Mouse (Mus musculus) stomach, embryonic 15.5 days (tissue): ENCODE data around the gene Macf1. TPM values are rescaled to one million over a fixed set of nuclear protein-coding genes. Genes with fewer than 3 reads are reported as not detected.
A peak's percentile ranks its signal among the peaks of the same experiment; 100 is the strongest.

Experiments used
- ATAC-seq: fragments of 200-750 bp; cut with Nextera tagmentation; 2 replicates; pipeline ENCODE4 v1.8.0; 2017; ENCODE audit warnings: low read depth, moderate number of reproducible peaks, moderate TSS enrichment; ENCODE audit not compliant: insufficient read depth, low FRiP score
- H3K27ac ChIP-seq: fragments of 300-500 bp; sonication (generic); 2 replicates; pipeline ENCODE4 v1.5.1; 2015; ENCODE audit warnings: mild to moderate bottlenecking, inconsistent platforms
- H3K27me3 ChIP-seq: fragments of 300-500 bp; sonication (generic); replicated peaks from 2 replicates; pipeline ENCODE4 v1.6.1; 2015; ENCODE audit warnings: inconsistent platforms
- H3K36me3 ChIP-seq: fragments of 300-500 bp; sonication (generic); 2 replicates; pipeline ENCODE4 v1.6.1; 2015; ENCODE audit warnings: inconsistent platforms
- H3K4me1 ChIP-seq: fragments of 300-500 bp; sonication (generic); 2 replicates; pipeline ENCODE4 v1.6.1; 2015; ENCODE audit warnings: inconsistent platforms
- H3K4me2 ChIP-seq: fragments of 300-500 bp; sonication (generic); 2 replicates; pipeline ENCODE4 v1.6.1; 2015; ENCODE audit warnings: mild to moderate bottlenecking, inconsistent platforms
- H3K4me3 ChIP-seq: fragments of 300-500 bp; sonication (generic); replicated peaks from 2 replicates; pipeline ENCODE4 v1.5.1; 2015; ENCODE audit warnings: inconsistent platforms
- H3K9ac ChIP-seq: fragments of 300-500 bp; sonication (generic); 2 replicates; pipeline ENCODE4 v1.6.1; 2015; ENCODE audit warnings: inconsistent platforms
- H3K9me3 ChIP-seq: fragments of 300-500 bp; sonication (generic); 2 replicates; pipeline ENCODE4 v1.6.1; 2016; ENCODE audit warnings: inconsistent platforms
- WGBS: fragments of 180-500 bp; shearing (Covaris S2); methylation state at CpG from one replicate; pipeline ENCODE4 v1.1.7; 2015; 5-methylcytosine and 5-hydroxymethylcytosine counted together
- polyA plus RNA-seq: library from polyadenylated mRNA; unstranded; fragments of >200 nt; fragmentation: Nextera tagmentation; extraction: Ambion mirVana; gene quantifications from 2 replicates; pipeline ENCODE4 v1.2.1, GENCODE M21; 2015

The Macf1 gene
- polyA plus RNA-seq, 1 experiment from 2014 or later, result 34.6 TPM

DNA sequence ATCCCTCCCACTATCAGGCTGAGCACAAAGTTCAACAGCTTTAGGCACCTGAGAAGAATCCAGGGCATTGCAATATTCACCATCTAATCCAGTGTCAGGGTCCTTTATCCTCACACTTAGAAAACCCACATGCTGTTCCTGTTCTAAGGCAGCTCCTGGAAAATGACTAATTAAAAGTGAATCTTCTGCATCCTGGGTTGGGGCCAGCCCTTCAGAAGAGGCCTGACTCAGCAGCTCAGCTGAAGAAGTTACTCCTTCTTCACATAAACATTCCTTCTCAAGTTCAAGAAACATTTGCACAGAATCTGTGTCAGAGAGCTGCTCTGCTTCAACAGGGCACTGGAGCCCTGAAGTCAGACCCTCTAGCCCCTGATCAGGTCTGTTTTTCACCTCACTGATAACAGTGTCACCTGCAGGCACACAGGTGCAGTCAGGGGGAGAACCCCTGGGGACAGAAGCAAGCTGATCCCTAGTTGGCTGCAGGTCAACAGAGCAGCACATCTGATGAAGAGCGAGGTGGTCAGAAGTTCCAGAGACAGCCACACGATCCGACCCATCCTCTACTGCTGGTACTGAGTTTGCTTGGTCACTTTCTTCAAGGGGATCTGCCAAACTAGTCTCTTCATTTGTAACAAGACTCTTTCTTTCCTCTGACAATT is 275.0 kb downstream of the Macf1 start:
- Histone ChIP-seq H3K36me3 (no peaks in the 10 kb centered on the region), H3K9ac (no peak overlapping the region), H3K4me2 (peak overlapping the region; percentile 89), H3K4me3 (no peak overlapping the region), H3K27ac (no peak overlapping the region), H3K27me3 (no peaks in the 10 kb centered on the region), H3K9me3 (no peaks in the 10 kb centered on the region), H3K4me1 (peaks cover 43% of the 10 kb centered on the region)
- WGBS, result 67% methylated on average over 3 of the region's 3 CpGs
- no peak for ATAC-seq

DNA sequence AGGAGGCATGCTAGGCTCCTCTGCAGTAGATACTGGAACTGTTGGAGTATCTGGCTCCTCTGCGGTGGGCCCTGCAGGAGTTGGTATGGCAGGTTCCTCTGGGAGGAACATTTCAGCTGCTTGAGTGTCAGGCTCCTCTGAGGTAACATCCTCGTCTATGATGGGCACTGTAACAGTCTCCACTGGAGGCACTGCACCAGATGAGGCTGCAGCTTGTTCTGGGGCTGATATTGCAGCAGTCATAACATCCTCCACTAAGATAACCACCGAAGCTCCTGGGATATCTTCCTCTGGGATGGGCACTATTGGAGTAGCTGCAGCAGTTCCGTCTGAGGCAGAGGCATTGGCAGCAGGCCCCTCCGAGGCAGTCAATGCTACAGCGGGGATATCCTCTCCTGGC is 276.4 kb downstream of the Macf1 start:
- ATAC-seq, result no peak
- WGBS, result 72% methylated on average over 6 of the region's 6 CpGs
- Histone ChIP-seq H3K27ac (no peak overlapping the region), H3K9ac (no peak overlapping the region), H3K9me3 (no peaks in the 10 kb centered on the region), H3K36me3 (no peaks in the 10 kb centered on the region), H3K27me3 (no peaks in the 10 kb centered on the region), H3K4me1 (peaks cover 47% of the 10 kb centered on the region), H3K4me3 (peak overlapping the region; percentile 6; the same call in 1 of the 2 replicates), H3K4me2 (peak overlapping the region; percentile 33)

DNA sequence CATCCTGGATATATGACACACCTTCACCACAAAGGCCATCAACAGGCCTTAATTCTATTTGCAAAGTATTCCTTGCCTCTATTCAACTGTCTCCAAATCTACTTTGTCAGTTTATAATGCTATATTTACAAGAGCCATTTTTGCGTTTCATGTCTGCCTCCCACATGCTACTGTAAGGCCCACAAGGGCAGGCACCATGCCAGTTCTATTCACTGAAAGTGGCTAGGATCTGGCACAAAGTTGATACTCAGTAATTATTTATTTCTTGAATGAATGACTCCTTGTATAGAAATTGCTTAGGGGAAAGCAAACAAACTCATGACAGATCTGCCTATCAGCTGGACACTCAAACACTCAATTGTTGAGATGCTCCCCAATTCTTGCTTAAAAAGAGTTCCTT is 280.1 kb downstream of the Macf1 start:
- no peak for ATAC-seq
- Histone ChIP-seq H3K27me3 (no peaks in the 10 kb centered on the region), H3K4me1 (peaks cover 27% of the 10 kb centered on the region), H3K36me3 (peaks cover 13% of the 10 kb centered on the region), H3K9me3 (no peaks in the 10 kb centered on the region), H3K4me2 (no peak overlapping the region), H3K27ac (no peak overlapping the region), H3K9ac (no peak overlapping the region), H3K4me3 (no peak overlapping the region)
- WGBS, result 34% methylated on average over 1 of the region's 1 CpGs

GRCm38 (mm10) chr4:123402244-123402643 is 281.9 kb downstream of the Macf1 start:
- H3K9ac ChIP-seq, result no peak overlapping the region
- peaks cover 13% of the 10 kb centered on the region for H3K36me3 ChIP-seq
- H3K27me3 ChIP-seq, result no peaks in the 10 kb centered on the region
- H3K4me1 ChIP-seq, result peaks cover 16% of the 10 kb centered on the region; the same call in 1 of the 2 replicates
- no peaks in the 10 kb centered on the region for H3K9me3 ChIP-seq
- no peak overlapping the region for H3K4me2 ChIP-seq
- ATAC-seq, result no peak
- H3K4me3 ChIP-seq, result no peak overlapping the region
- 92% methylated on average over 1 of the region's 1 CpGs for WGBS
- H3K27ac ChIP-seq, result no peak overlapping the region

GRCm38 (mm10) chr4:123401265-123401664 is 282.9 kb downstream of the Macf1 start:
- no peak overlapping the region for H3K9ac ChIP-seq
- WGBS, result 66% methylated on average over 3 of the region's 3 CpGs
- no peak overlapping the region for H3K27ac ChIP-seq
- H3K4me1 ChIP-seq, result peaks cover 11% of the 10 kb centered on the region; the same call in 1 of the 2 replicates
- H3K4me3 ChIP-seq, result no peak overlapping the region
- peaks cover 18% of the 10 kb centered on the region for H3K36me3 ChIP-seq
- H3K4me2 ChIP-seq, result no peak overlapping the region
- ATAC-seq, result no peak
- no peaks in the 10 kb centered on the region for H3K9me3 ChIP-seq
- no peaks in the 10 kb centered on the region for H3K27me3 ChIP-seq

DNA sequence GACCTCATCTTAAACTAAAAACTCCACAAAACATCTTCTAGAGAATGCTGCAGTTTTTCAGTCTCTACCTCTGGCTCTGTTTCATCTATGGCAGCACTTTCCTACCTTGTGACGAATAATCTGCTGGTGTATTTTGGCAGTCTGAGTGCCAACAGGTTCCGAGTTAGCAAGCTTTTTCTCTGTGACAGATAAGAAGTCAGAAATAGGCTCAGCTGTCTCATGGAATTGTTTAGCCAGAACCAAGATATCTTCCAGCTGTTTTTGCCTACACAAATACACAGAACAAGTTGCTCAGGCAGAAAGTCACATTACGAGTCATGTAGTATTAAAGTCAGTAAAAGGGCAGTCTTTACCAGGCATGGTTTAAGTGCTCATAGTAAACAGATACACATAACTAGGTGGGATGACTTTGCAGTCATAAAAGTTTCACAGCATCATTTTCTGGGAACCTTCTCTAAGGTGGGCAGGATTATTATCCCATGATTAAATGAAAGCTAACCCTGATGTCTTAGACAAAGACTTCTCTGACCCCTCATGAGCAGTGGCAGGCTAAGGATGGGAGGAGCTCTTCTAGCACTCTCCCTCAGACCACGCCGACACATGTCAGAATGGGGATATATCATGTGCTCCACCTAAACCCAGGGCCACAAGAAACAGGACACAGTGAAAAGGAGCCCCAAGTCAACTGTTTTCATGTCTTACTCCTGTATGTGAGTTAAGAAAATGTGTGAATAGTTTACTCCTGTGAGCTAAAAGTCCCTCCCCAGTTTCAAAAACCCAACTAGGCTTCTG is 286.3 kb downstream of the Macf1 start:
- peaks cover 38% of the 10 kb centered on the region for H3K36me3 ChIP-seq
- WGBS, result 67% methylated on average over 5 of the region's 5 CpGs
- no peak for ATAC-seq

DNA sequence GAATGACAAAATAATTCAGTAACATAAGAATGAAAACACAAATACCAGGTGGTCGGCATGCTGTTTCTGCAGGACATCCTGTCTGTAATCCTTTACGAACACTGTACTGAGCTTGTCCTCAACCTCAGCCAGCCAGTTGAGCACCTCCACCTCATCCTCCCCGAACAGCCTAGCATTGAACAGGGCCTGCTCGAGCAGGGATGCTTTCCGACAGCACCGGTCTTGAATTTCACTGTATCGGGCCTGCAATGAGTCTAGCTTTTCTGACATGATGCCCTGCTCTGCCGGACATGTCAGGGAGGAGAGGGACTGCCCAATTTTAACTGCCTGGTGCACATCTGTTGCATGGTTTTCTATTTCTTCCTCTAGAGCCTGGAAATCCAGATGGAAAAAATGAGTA is 287.1 kb downstream of the Macf1 start:
- Histone ChIP-seq H3K27me3 (no peaks in the 10 kb centered on the region), H3K4me2 (no peak overlapping the region), H3K9ac (no peak overlapping the region), H3K9me3 (no peaks in the 10 kb centered on the region), H3K4me1 (no peaks in the 10 kb centered on the region), H3K36me3 (peaks cover 41% of the 10 kb centered on the region), H3K4me3 (no peak overlapping the region), H3K27ac (no peak overlapping the region)
- WGBS, result 90% methylated on average over 8 of the region's 8 CpGs
- no peak for ATAC-seq

More for the DNA sequence above, 286.3 kb downstream of the Macf1 start:
- Histone ChIP-seq H3K4me1 (no peaks in the 10 kb centered on the region), H3K9ac (no peak overlapping the region), H3K4me3 (no peak overlapping the region), H3K27ac (no peak overlapping the region), H3K27me3 (no peaks in the 10 kb centered on the region), H3K9me3 (no peaks in the 10 kb centered on the region), H3K4me2 (no peak overlapping the region)

DNA sequence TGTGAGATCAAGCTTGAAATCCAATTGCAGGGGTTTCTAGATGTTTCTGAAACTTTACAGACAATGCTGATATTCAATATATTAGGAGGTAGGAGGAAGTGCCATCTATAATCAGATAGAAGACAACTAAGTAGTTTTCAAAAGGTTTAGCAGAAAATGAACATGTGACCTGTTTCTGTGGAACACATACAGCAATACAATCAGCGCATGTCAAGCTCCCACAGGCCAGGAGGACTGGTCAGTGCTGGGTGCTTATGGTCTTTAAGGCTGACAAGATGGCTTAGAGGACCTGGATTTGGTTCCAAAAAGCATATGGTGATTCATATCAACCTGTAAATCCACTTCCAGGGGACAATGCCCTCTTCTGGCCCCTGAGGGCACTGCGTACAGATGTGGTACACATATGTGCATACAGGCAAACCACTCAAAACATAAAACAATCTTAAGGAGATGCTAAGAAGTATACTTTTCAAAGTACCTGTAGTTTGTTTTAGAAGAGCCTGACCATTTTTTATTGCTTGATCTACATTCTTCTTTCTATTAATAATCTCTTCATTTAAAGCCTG is 288.6 kb downstream of the Macf1 start:
- Histone ChIP-seq H3K9ac (no peak overlapping the region), H3K27ac (no peak overlapping the region), H3K9me3 (no peaks in the 10 kb centered on the region), H3K4me3 (no peak overlapping the region), H3K27me3 (no peaks in the 10 kb centered on the region), H3K36me3 (peaks cover 45% of the 10 kb centered on the region), H3K4me1 (no peaks in the 10 kb centered on the region), H3K4me2 (no peak overlapping the region)
- 97% methylated on average over 2 of the region's 2 CpGs for WGBS
- ATAC-seq, result no peak

DNA sequence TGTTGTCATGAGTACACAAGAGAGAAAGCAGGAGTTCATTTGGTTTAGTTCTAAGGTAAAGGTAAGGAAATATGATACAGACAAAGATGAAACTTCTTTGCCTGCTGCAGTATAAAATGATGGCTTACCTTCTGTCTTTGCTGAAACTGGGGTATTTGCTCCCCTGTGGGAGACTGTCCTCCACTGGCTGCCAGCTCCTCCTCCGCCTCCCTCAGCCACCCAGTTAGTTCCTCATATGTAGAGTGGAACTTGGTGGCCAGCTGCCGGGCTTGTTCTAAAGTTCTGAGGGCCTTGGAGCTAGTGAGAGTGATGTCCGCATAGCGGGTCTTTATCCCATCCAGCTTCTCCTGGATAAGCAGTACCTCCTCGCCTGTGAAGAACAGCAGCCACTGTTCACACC is 289.3 kb downstream of the Macf1 start:
- H3K27ac ChIP-seq, result no peak overlapping the region
- 90% methylated on average over 5 of the region's 5 CpGs for WGBS
- no peaks in the 10 kb centered on the region for H3K27me3 ChIP-seq
- H3K4me2 ChIP-seq, result no peak overlapping the region
- no peak for ATAC-seq
- peaks cover 48% of the 10 kb centered on the region for H3K36me3 ChIP-seq
- no peaks in the 10 kb centered on the region for H3K9me3 ChIP-seq
- no peaks in the 10 kb centered on the region for H3K4me1 ChIP-seq
- no peak overlapping the region for H3K4me3 ChIP-seq
- no peak overlapping the region for H3K9ac ChIP-seq

- Histone ChIP-seq H3K4me1 (no peaks in the 10 kb centered on the region), H3K27me3 (no peaks in the 10 kb centered on the region), H3K9ac (no peak overlapping the region), H3K36me3 (peaks cover 43% of the 10 kb centered on the region), H3K9me3 (no peaks in the 10 kb centered on the region), H3K4me3 (no peak overlapping the region), H3K27ac (no peak overlapping the region), H3K4me2 (no peak overlapping the region)
- 86% methylated on average over 1 of the region's 1 CpGs for WGBS
- ATAC-seq, result no peak
These were observed 289.9 kb downstream of the Macf1 start for GRCm38 (mm10) chr4:123394269-123394668.

GRCm38 (mm10) chr4:123393004-123393403 is 291.2 kb downstream of the Macf1 start:
- Histone ChIP-seq H3K4me3 (no peak overlapping the region), H3K9ac (no peak overlapping the region), H3K4me2 (no peak overlapping the region), H3K9me3 (no peaks in the 10 kb centered on the region), H3K36me3 (peaks cover 45% of the 10 kb centered on the region), H3K4me1 (no peaks in the 10 kb centered on the region), H3K27me3 (no peaks in the 10 kb centered on the region), H3K27ac (no peak overlapping the region)
- ATAC-seq, result no peak
- 73% methylated on average over 3 of the region's 3 CpGs for WGBS

GRCm38 (mm10) chr4:123392187-123392586 is 292.0 kb downstream of the Macf1 start:
- no peak overlapping the region for H3K4me3 ChIP-seq

More at GRCm38 (mm10) chr4:123392187-123392586, 292.0 kb downstream of the Macf1 start:
- H3K36me3 ChIP-seq, result peaks cover 47% of the 10 kb centered on the region
- no peaks in the 10 kb centered on the region for H3K9me3 ChIP-seq
- no peak overlapping the region for H3K27ac ChIP-seq
- H3K4me1 ChIP-seq, result no peaks in the 10 kb centered on the region
- ATAC-seq, result no peak
- no peak overlapping the region for H3K9ac ChIP-seq
- no peak overlapping the region for H3K4me2 ChIP-seq
- H3K27me3 ChIP-seq, result no peaks in the 10 kb centered on the region
- 97% methylated on average over 1 of the region's 1 CpGs for WGBS
